Mouse (Mus musculus) liver, embryonic 11.5 days (tissue): ENCODE measurements around the gene Glra1. TPM values are rescaled to one million over a fixed set of nuclear protein-coding genes. Genes with fewer than 3 reads are reported as not detected.
"Not testable (repeated sequence)": the region's sequence is repeated elsewhere in the genome, so short reads cannot be mapped to it uniquely, and the experiment has no call there.

Experiments used
- ATAC-seq: fragments of 200-750 bp; cut with Nextera tagmentation; replicated peaks from 2 replicates; pipeline ENCODE4 v1.8.0; 2017; ENCODE audit warnings: moderate number of reproducible peaks, mild to moderate bottlenecking, moderate TSS enrichment, moderate library complexity; ENCODE audit not compliant: low FRiP score
- DNase-seq: peaks from one replicate; pipeline ENCODE4 v3.0.0-alpha.2; 2017; ENCODE audit warnings: low spot score
- H3K27ac ChIP-seq: fragments of 300-500 bp; sonication (generic); 2 replicates; pipeline ENCODE4 v1.5.1; 2014; ENCODE audit warnings: mild to moderate bottlenecking, low read depth, low read length, control low read depth
- H3K27me3 ChIP-seq: fragments of 300-500 bp; sonication (generic); replicated peaks from 2 replicates; pipeline ENCODE4 v1.6.1; 2014; ENCODE audit warnings: low read length, mixed read lengths; ENCODE audit not compliant: control insufficient read depth, insufficient read depth
- H3K36me3 ChIP-seq: fragments of 300-500 bp; sonication (generic); 2 replicates; pipeline ENCODE4 v1.6.1; 2014; ENCODE audit warnings: mild to moderate bottlenecking, low read length, moderate library complexity, mixed read lengths; ENCODE audit not compliant: control insufficient read depth, insufficient read depth
- H3K4me1 ChIP-seq: fragments of 300-500 bp; sonication (generic); replicated peaks from 2 replicates; pipeline ENCODE4 v1.6.1; 2014; ENCODE audit warnings: low read length, mixed read lengths; ENCODE audit not compliant: control insufficient read depth, insufficient read depth
- H3K4me2 ChIP-seq: fragments of 300-500 bp; sonication (generic); 2 replicates; pipeline ENCODE4 v1.6.1; 2014; ENCODE audit warnings: mild to moderate bottlenecking, control low read depth, moderate library complexity
- H3K4me3 ChIP-seq: fragments of 300-500 bp; sonication (generic); 2 replicates; pipeline ENCODE4 v1.5.1; 2014; ENCODE audit warnings: low read depth, low read length, control low read depth
- H3K9ac ChIP-seq: fragments of 300-500 bp; sonication (generic); 2 replicates; pipeline ENCODE4 v1.6.1; 2014; ENCODE audit warnings: low read depth, low read length, control low read depth
- H3K9me3 ChIP-seq: fragments of 300-500 bp; sonication (generic); 2 replicates; pipeline ENCODE4 v1.6.1; 2016; ENCODE audit warnings: low read length, inconsistent platforms, mixed read lengths; ENCODE audit not compliant: control insufficient read depth
- WGBS: fragments of 180-500 bp; shearing (Covaris S2); extraction: QIAGEN DNeasy Blood & Tissue Kit; methylation state at CpG from one replicate; pipeline ENCODE4 v1.1.7; 2014; 5-methylcytosine and 5-hydroxymethylcytosine counted together
- polyA plus RNA-seq: library from polyadenylated mRNA; unstranded; fragments of >200 nt; fragmentation: Nextera tagmentation; extraction: Ambion mirVana; gene quantifications from 2 replicates; pipeline ENCODE4 v1.2.1, GENCODE M21; 2014

Gene Glra1
- polyA plus RNA-seq: not detected in 2 replicates

DNA sequence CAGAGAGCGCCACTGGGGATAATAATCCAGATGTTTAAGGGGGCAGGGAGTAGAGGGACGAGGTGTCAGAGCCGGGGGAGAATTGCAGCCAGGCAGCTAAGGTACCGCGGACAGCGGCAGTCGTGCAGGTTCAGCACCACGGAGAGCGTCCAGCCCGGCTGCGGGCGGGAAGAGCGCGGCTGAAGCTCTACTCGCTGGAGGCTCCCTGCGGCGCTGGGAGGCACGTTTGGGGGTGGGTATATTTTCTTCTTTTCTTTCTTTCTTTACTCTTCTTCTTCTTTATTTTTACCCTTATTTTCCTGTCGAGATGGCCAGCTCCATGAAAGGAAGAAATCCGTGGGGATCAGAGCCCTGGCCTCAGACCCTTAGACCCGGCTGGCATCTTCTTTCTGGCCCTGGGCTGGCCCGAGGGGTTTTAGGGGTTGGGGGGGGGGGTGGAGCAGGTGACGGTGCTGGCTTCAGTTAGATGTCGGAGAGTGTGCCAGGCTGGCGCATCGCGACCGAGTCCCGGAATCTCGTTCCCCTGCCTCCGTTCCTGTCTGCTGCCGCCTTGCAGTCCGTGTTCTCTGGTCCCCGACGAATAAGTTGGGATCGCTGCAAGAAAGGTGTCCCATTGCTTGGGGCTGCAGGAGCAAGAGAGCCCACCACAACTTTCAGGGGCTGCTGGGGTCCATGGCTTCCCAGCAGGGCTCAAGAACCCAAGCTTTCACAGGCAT lies at the start of gene Glra1:
Glra1 (minus strand) TSS at position 391 of the 716 bp plus-strand sequence.
- no peaks in the 10 kb centered on the region for H3K9me3 ChIP-seq
- no peaks in the 10 kb centered on the region for H3K4me1 ChIP-seq
- ATAC-seq: 0 out of 2 replicates have a peak, but pooled peaks have one; percentile 18
- peaks cover 13% of the 10 kb centered on the region for H3K27me3 ChIP-seq
- no peak within 1 kb of the TSS for H3K4me2 ChIP-seq
- no peak within 1 kb of the TSS for H3K9ac ChIP-seq
- peak; percentile 82 for DNase-seq
- no peak within 1 kb of the TSS for H3K27ac ChIP-seq
- WGBS: 2% methylated on average over 36 of the region's 36 CpGs
- H3K36me3 ChIP-seq: no peaks in the 10 kb centered on the region
- H3K4me3 ChIP-seq: no peak within 1 kb of the TSS

DNA sequence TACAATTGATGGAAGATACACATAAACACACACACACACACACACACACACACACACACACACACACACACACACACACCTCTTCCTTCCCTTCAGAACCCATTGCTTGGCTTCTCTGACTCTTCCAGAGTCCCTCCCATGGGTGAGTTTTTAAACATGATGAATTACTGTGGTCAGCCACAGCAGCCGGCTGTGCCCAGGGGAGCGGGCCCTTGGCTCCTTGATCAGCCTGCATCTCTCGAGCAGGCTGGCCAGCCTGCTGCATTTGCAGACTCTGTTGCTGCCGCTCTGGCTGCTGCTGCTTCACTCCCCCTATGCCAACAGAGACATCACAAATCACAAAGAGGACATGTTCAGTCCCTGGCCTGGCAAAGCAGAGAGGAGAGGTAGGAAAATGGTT lies 29.0 kb upstream of the Glra1 start:
- 29% methylated on average over 4 of the region's 4 CpGs for WGBS
- H3K9me3 ChIP-seq: no peaks in the 10 kb centered on the region
- no peaks in the 10 kb centered on the region for H3K36me3 ChIP-seq
- no peak overlapping the region for H3K9ac ChIP-seq
- no peaks in the 10 kb centered on the region for H3K4me1 ChIP-seq
- H3K4me2 ChIP-seq: no peak overlapping the region
- H3K27ac ChIP-seq: no peak overlapping the region
- no peaks in the 10 kb centered on the region for H3K27me3 ChIP-seq
- DNase-seq (no peak), ATAC-seq (no peak)
- H3K4me3 ChIP-seq: no peak overlapping the region

DNA sequence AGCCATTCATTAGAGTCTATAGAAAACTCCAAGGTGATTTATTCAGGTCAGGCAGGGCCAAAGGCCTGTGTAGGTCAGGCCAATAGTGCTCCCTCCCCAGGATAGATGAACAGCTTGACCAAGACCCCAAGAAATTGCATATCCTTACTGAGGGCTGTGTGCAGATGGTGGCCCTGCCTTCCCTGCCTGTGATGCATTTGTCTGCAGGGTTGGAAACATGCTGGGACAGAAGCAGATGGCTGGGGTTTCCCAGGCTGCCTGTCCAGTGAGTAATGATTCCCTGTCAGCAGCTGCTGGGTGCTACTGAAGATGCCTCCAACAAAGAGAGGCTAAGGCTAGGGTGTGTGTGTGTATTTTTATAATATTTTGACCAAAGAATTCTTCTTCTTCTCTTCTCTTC lies 25.9 kb upstream of the Glra1 start:
- H3K4me1 ChIP-seq: no peaks in the 10 kb centered on the region
- no peak for DNase-seq
- no peaks in the 10 kb centered on the region for H3K27me3 ChIP-seq
- no peaks in the 10 kb centered on the region for H3K36me3 ChIP-seq
- no peaks in the 10 kb centered on the region for H3K9me3 ChIP-seq
- no peak overlapping the region for H3K27ac ChIP-seq
- no peak for ATAC-seq
- no peak overlapping the region for H3K4me3 ChIP-seq
- H3K4me2 ChIP-seq: no peak overlapping the region
- H3K9ac ChIP-seq: no peak overlapping the region

DNA sequence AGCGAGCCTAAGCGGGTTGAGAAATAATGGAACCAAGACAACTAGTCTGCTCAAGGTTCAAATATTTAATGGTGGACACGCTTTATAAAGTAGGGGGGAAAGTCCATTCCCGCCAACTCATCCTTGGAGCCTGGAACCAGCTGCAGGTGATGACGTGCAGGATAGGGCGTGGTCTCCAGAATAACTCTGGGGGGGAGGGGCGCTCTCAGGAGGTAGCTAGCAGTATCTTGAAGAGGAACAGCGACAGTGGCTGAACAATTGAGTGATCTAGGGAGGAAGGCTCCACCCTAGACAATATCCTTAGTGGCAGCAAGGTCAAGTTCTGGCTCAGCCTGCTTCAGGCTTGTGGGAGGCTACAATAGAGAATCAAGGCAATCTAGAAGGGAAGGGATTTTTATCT lies 6.6 kb upstream of the Glra1 start:
- H3K4me1 ChIP-seq, H3K9ac ChIP-seq, ATAC-seq, H3K9me3 ChIP-seq, H3K4me2 ChIP-seq, H3K27ac ChIP-seq, DNase-seq, H3K36me3 ChIP-seq, H3K4me3 ChIP-seq, H3K27me3 ChIP-seq: not testable (repeated sequence)
- WGBS: 55% methylated on average over 8 of the region's 8 CpGs

DNA sequence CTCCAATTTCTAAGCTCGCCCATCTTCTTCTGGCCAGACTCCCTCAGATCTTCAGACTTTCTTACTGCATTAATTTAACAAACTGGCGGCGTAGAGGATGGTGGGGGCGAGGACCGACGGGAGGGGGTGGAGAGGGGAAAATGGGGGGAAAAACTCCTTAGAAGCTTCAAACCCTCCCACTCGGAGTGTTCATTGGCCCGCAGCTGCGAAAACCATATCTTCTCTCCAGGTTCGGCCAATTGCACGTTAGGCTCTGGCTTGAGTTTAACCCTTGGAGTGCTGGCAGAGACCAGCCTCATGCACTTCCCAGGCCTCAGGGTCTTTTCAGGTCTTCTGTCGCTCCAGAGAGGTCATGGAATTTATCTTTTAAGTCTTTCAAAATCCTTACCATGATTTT lies 524 bp upstream of the Glra1 start:
- Histone ChIP-seq H3K4me2 (no peak overlapping the region), H3K27ac (no peak overlapping the region), H3K4me1 (no peaks in the 10 kb centered on the region), H3K4me3 (no peak overlapping the region), H3K9me3 (no peaks in the 10 kb centered on the region), H3K36me3 (no peaks in the 10 kb centered on the region), H3K9ac (no peak overlapping the region), H3K27me3 (peaks cover 13% of the 10 kb centered on the region)
- WGBS: 7% methylated on average over 12 of the region's 12 CpGs
- no peak for DNase-seq
- no peak for ATAC-seq

DNA sequence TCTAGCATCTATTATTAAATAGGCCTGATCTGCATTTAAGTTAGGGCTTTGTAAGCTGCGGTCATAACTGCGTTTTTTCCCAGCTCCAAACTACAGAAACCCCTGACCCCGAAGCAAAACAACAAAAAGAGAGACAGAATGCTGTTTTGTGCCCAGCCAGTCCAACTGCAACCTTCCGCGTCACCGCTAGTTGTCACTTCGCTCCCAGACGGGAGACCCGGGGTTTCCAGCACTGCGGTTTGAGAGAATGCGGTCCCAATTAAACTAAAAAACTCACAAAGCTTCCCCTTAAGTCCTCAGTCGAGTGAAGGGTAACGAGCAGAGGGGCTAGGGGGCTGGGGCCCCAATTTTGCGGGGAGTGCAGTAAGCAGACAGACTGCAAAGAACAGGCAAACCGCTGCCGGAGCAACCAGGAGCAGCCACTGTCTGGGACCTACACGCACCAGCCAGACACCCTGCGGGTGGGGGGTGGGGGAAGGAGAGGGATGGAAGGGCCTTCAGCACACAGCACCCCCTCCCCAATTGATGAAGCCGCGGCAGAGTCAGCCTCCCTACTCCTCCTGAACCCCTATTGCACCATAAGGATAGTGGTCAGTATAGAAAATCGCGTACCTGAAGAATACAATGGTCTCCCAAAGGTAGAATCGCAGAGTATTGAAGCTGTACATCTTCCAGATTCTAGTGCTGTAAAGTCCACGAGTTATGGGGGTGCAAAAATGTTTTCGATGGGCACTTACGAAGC lies 761 bp downstream of the Glra1 start:
- ATAC-seq: no peak

DNA sequence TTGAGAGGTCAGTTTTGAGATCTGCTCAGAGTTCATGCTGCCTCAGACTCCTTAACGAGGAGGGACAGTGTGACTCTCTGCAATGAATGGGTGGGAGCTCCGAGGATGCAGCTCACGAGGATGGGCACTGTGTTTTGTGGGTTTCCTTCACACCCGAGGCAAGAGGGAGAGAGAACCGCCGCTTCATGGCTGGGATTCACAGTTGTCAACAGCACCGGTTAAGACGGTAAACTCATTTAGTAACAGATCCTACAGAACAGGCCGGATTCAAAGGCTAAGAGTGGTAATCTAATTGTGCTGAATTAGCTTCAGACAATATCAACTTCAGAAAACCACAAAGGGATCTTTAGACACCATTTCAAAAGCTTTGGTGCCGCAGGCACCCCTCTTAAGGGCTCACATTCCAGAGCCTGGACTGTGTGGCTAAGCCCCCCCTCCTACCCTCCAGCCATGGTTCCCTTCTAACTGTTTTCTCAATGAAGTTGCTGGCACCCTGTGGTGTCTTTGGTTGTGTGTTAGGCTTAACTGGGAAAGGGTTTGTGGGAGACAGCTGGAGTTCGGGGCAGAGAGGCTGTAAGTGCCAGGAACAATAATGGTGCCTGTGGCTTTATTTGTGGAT lies 6.4 kb downstream of the Glra1 start:
- ATAC-seq (no peak), DNase-seq (no peak)
- no peak overlapping the region for H3K4me3 ChIP-seq
- H3K27me3 ChIP-seq: no peaks in the 10 kb centered on the region; the same call in 1 of the 2 replicates
- no peak overlapping the region for H3K9ac ChIP-seq
- WGBS: 18% methylated on average over 11 of the region's 11 CpGs
- H3K4me2 ChIP-seq: no peak overlapping the region
- no peaks in the 10 kb centered on the region for H3K4me1 ChIP-seq
- H3K27ac ChIP-seq: no peak overlapping the region
- no peaks in the 10 kb centered on the region for H3K36me3 ChIP-seq
- no peaks in the 10 kb centered on the region for H3K9me3 ChIP-seq

More for the DNA sequence above, 761 bp downstream of the Glra1 start:
- Histone ChIP-seq H3K4me3 (no peak overlapping the region), H3K36me3 (no peaks in the 10 kb centered on the region), H3K27me3 (peaks cover 13% of the 10 kb centered on the region), H3K9ac (no peak overlapping the region), H3K27ac (no peak overlapping the region), H3K4me2 (no peak overlapping the region), H3K4me1 (no peaks in the 10 kb centered on the region), H3K9me3 (no peaks in the 10 kb centered on the region)
- WGBS: 8% methylated on average over 26 of the region's 26 CpGs
- no peak for DNase-seq

DNA sequence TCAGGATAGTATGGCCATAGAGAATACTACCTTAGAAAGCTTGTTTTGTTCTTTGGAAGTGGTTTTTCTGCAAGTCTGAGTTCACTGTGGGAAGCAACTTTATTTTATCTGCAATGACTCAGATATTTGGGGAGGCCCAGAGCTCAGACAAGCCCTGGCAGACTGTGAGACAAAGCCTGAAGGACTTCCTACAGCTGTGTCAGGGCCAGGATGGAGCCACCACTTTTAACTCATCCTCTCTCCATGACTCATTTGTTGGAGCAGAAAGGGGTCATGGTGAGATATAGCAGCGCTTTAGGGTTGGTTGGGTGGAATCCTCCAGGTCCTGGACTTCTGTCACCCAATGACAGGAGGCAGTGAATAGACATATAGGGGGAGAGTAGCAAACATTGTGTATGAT lies 12.3 kb downstream of the Glra1 start:
- DNase-seq: no peak
- Histone ChIP-seq H3K4me2 (no peak overlapping the region), H3K9me3 (no peaks in the 10 kb centered on the region), H3K9ac (no peak overlapping the region), H3K36me3 (no peaks in the 10 kb centered on the region), H3K27me3 (no peaks in the 10 kb centered on the region; the same call in 1 of the 2 replicates), H3K4me3 (no peak overlapping the region), H3K27ac (no peak overlapping the region), H3K4me1 (no peaks in the 10 kb centered on the region)
- WGBS: 70% methylated on average over 1 of the region's 1 CpGs
- no peak for ATAC-seq
